In genomic region chr1:18058211-18058971, GRCm38 (mm10) we compare ENCODE assay signal across 8 mouse cellular contexts.
DNase-seq lines count a peak whose midpoint lies in the region; ATAC-seq and TF ChIP-seq lines count a peak whose summit lies in the region.

No protein-coding gene starts in this region.

- WGBS in heart, adult 2 months = 2% methylated on average over 77 of the region's 77 CpGs

- H3K27ac ChIP-seq in heart, adult 2 months = no peak overlapping the region

- no peak for TF ChIP-seq EP300 in heart, adult 2 months (IDR thresholded peaks at IDR 0.05; ENCODE audit: insufficient read depth, low read depth, low read length)

- peak; percentile 91 for ATAC-seq in frontal cortex, adult (ENCODE audit: low TSS enrichment)

- H3K4me1 ChIP-seq in heart, adult 2 months (ENCODE audit: control insufficient read depth, insufficient read depth, low read length) = no peaks in the 10 kb centered on the region

- H3K27me3 ChIP-seq in heart, adult 2 months (ENCODE audit: control insufficient read depth, insufficient read depth, low read length) = peaks cover 5% of the 10 kb centered on the region; the same call in 1 of the 2 replicates

- no peak for TF ChIP-seq POLR2A in heart, adult 2 months (IDR thresholded peaks at IDR 0.05; ENCODE audit: insufficient read depth, low read depth, low read length)

- H3K4me3 ChIP-seq in heart, adult 2 months = no peak overlapping the region

- TF ChIP-seq CTCF in heart, adult 2 months (IDR thresholded peaks at IDR 0.05) = no peak

- H3K9ac ChIP-seq in heart, adult 2 months (ENCODE audit: low read depth, low read length) = no peak overlapping the region

- intact Hi-C loops in heart, adult 2 months (cut with DNase I) = no loop called here
- intact Hi-C loops in left cerebral cortex, postnatal 10 days (cut with DNase I) = no loop called here

- H3K36me3 ChIP-seq in heart, adult 2 months (ENCODE audit: control insufficient read depth, insufficient read depth, low read length) = no peaks in the 10 kb centered on the region

- H3K79me2 ChIP-seq in heart, adult 2 months (replicated peaks; ENCODE audit: control insufficient read depth, insufficient read depth, low read length) = no peaks in the 10 kb centered on the region

- DNase-seq in heart, adult 11 months = peak; percentile 55
- DNase-seq in heart, adult 2 months = no peak
- DNase-seq in brain, embryonic 18.5 days (ENCODE audit: low read depth, low spot score) = peak; percentile 22
- DNase-seq in left cerebral cortex, postnatal 10 days (ENCODE audit: extremely low spot score in 1 of 2, low spot score in 2 of 2) = peak; percentile 7 to 36
- DNase-seq in neural tube, embryonic 10.5 days (ENCODE audit: extremely low spot score, low spot score) = peak; percentile 75
- no peak for DNase-seq in spleen, postnatal 4 days (ENCODE audit: low spot score in 2 of 2)
- DNase-seq in adrenal gland, adult 2 months = no peak

Comparison
In these comparisons a context has a peak if more than half of its experiments do, and no peak if none do; other contexts are left out.
1. DNase-seq: peak in heart, adult 11 months (single experiment), brain, embryonic 18.5 days (single experiment), left cerebral cortex, postnatal 10 days (2 of 2) and neural tube, embryonic 10.5 days (single experiment); none in heart, adult 2 months (0 of 2), spleen, postnatal 4 days (0 of 2) and adrenal gland, adult 2 months (single experiment).